ENCODE assay signal across 8 mouse cellular contexts in genomic region chr14:53881304-53881703, GRCm38 (mm10).
DNase-seq lines count a peak whose midpoint lies in the region.

No protein-coding gene starts in this region.

- DNase-seq in heart, postnatal 4 days: peak; percentile 6
- no peak for DNase-seq in heart, adult 8-10 months (ENCODE audit: low spot score)
- DNase-seq in CD4-positive helper T cell, adult 2 months (ENCODE audit: low read depth, low spot score): peak; percentile 26
- peak; percentile 47 for DNase-seq in embryo, embryonic 10.5 days (ENCODE audit: low spot score)
- peak; percentile 31 for DNase-seq in mesoderm, embryonic 11.5 days (ENCODE audit: low read depth, low spot score)
- no peak for DNase-seq in urinary bladder, postnatal 10 days (ENCODE audit: low spot score)
- no peak for DNase-seq in adrenal gland, postnatal 36 days
- DNase-seq in adrenal gland, adult 18-20 months (ENCODE audit: low spot score in 2 of 2): no peak

Comparison
In these comparisons a context has a peak if more than half of its experiments do, and no peak if none do; other contexts are left out.
1. DNase-seq: peak in heart, postnatal 4 days (single experiment), CD4-positive helper T cell, adult 2 months (single experiment), embryo, embryonic 10.5 days (single experiment) and mesoderm, embryonic 11.5 days (single experiment); none in heart, adult 8-10 months (single experiment), urinary bladder, postnatal 10 days (single experiment), adrenal gland, postnatal 36 days (0 of 2) and adrenal gland, adult 18-20 months (0 of 2).